Mouse (Mus musculus): ENCODE data around the gene Serpini2. TPM values are rescaled to one million over a fixed set of nuclear protein-coding genes. Genes with fewer than 3 reads are reported as not detected.

Gene Serpini2
- total RNA-seq (2023): not detected

GRCm38 (mm10) chr3:75269978-75270377 lies at the start of gene Serpini2:
TSS of gene Serpini2 (minus strand) at chr3:75270078.

Other genes with a start within 250 kb of the Serpini2 start
- not detected for gene Zbbx, start 105.0 kb downstream of the Serpini2 start, total RNA-seq (2023)
- gene Wdr49, start 212.1 kb upstream of the Serpini2 start, total RNA-seq (2023): under 1 TPM; 0.42 to 0.55 TPM

Data from B cell, adult 67 days (primary cell).